Mouse (Mus musculus) C2C12 (cell line): ENCODE data around the gene Ier3.

Experiments
- CTCF ChIP-seq: IDR thresholded peaks from one replicate; pipeline ENCODE4 v1.5.1; 2011; ENCODE audit not compliant: control insufficient read depth, insufficient read depth, insufficient read length
- MYOG ChIP-seq: IDR thresholded peaks from one replicate; pipeline ENCODE4 v1.6.1; 2011; ENCODE audit not compliant: control insufficient read depth, insufficient read length; ENCODE audit errors: extremely low read depth
- USF1 ChIP-seq: IDR thresholded peaks from one replicate; pipeline ENCODE4 v1.6.1; 2011; ENCODE audit warnings: low read depth, mild to moderate bottlenecking, control low read depth, moderate library complexity

GRCm38 (mm10) chr17:35817226-35817625, 4.3 kb upstream of the Ier3 start:
- TF ChIP-seq USF1, result no peak
- no peak for TF ChIP-seq CTCF
- TF ChIP-seq MYOG, result no peak
